Mouse (Mus musculus) ES-Bruce4 (cell line): ENCODE measurements at regions not wholly inside any gene's neighbourhood (a gene's known extent, or its start where the extent isn't known, plus 50 kb on each side); places are given as distances from the start of the nearest gene placed in this dataset.

Source experiments
- CTCF ChIP-seq: IDR thresholded peaks from one replicate; pipeline ENCODE4 v1.8.1; 2011; ENCODE audit warnings: low read depth, low read length
- EP300 ChIP-seq: IDR thresholded peaks from 2 replicates; pipeline ENCODE4 v1.6.1; 2011; ENCODE audit warnings: low read depth, low read length; ENCODE audit not compliant: insufficient read depth
- POLR2A ChIP-seq: IDR thresholded peaks from one replicate; pipeline ENCODE4 v1.8.1; 2011; ENCODE audit warnings: low read length; ENCODE audit not compliant: insufficient read depth

GRCm38 (mm10) chr1:177343121-177343520 is 85.1 kb upstream of the Akt3 start:
- TF ChIP-seq POLR2A (no peak), CTCF (no peak), EP300 (no peak)
